Mouse (Mus musculus) gastrocnemius, postnatal 14 days (tissue): ENCODE results near the gene Gm5105. TPM values are rescaled to one million over a fixed set of nuclear protein-coding genes. Genes with fewer than 3 reads are reported as not detected.
A peak's percentile ranks its signal among the peaks of the same experiment; 100 is the strongest.

Experiments
- DNase-seq: peaks from one replicate; pipeline ENCODE4 v3.0.0; 2021; ENCODE audit warnings: mixed read lengths
- intact Hi-C: fragments of 180-260 bp; cut with DNase I; formaldehyde crosslinking; loops from one replicate; pipeline ENCODE4 v1.15.1; 2025; ENCODE audit warnings: low total_unique reads
- total RNA-seq, 2 experiments: library from RNA; stranded (reverse); gene quantifications; 2 replicates each; pipeline ENCODE4 v1.2.3; 2021

Gene Gm5105
- total RNA-seq, 2 experiments from 2014 or later, result 1.4 to 1.6 TPM

GRCm38 (mm10) chr3:138071476-138072073 lies 4.4 kb upstream of the Gm5105 start:
- peak; percentile 31 for DNase-seq
- intact Hi-C loops, result no loop called here

GRCm38 (mm10) chr3:138071004-138071403 lies 3.8 kb upstream of the Gm5105 start:
- no peak for DNase-seq
- intact Hi-C loops, result no loop called here

- DNase-seq, result peak; percentile 12
- intact Hi-C loops, result no loop called here
These were observed 2.7 kb upstream of the Gm5105 start for GRCm38 (mm10) chr3:138069756-138070511.

GRCm38 (mm10) chr3:138068103-138068502 lies 915 bp upstream of the Gm5105 start:
- DNase-seq, result peak; percentile 21
- intact Hi-C loops, result no loop called here

GRCm38 (mm10) chr3:138066348-138066856 lies 786 bp downstream of the Gm5105 start:
- peak; percentile 77 for DNase-seq
- intact Hi-C loops, result no loop called here

- no peak for DNase-seq
- intact Hi-C loops, result no loop called here
These were observed 1.3 kb downstream of the Gm5105 start for GRCm38 (mm10) chr3:138065930-138066329.

GRCm38 (mm10) chr3:138064732-138065645 lies 2.2 kb downstream of the Gm5105 start, which contains the start of gene 1110002E22Rik:
TSS of gene 1110002E22Rik (plus strand) at chr3:138065052.
- intact Hi-C loops, result no loop called here
- peak; percentile 29 for DNase-seq

- intact Hi-C loops, result no loop called here
- DNase-seq, result peak; percentile 82
These were observed 3.4 kb downstream of the Gm5105 start for GRCm38 (mm10) chr3:138063731-138064329.

- no peak for DNase-seq
- intact Hi-C loops, result no loop called here
These were observed 4.5 kb downstream of the Gm5105 start for GRCm38 (mm10) chr3:138062673-138063072.

- intact Hi-C loops, result no loop called here
- no peak for DNase-seq
These were observed 5.8 kb downstream of the Gm5105 start for GRCm38 (mm10) chr3:138061205-138061911.

- DNase-seq, result no peak
- intact Hi-C loops, result no loop called here
These were observed 6.8 kb downstream of the Gm5105 start for GRCm38 (mm10) chr3:138060429-138060828.

GRCm38 (mm10) chr3:138058226-138058625 lies 9.0 kb downstream of the Gm5105 start:
- DNase-seq, result no peak
- intact Hi-C loops, result no loop called here

- no peak for DNase-seq
- intact Hi-C loops, result no loop called here
These were observed 10.2 kb downstream of the Gm5105 start for GRCm38 (mm10) chr3:138056976-138057375.

GRCm38 (mm10) chr3:138053969-138054368 lies 13.2 kb downstream of the Gm5105 start:
- intact Hi-C loops, result no loop called here
- DNase-seq, result peak; percentile 37

- intact Hi-C loops, result no loop called here
- no peak for DNase-seq
These were observed 15.8 kb downstream of the Gm5105 start for GRCm38 (mm10) chr3:138051431-138051830.

GRCm38 (mm10) chr3:138050772-138051171 lies 16.4 kb downstream of the Gm5105 start:
- intact Hi-C loops, result no loop called here
- no peak for DNase-seq

GRCm38 (mm10) chr3:138049555-138049954 lies 17.6 kb downstream of the Gm5105 start:
- intact Hi-C loops, result no loop called here

GRCm38 (mm10) chr3:138043316-138043715 lies 23.9 kb downstream of the Gm5105 start:
- no peak for DNase-seq
- intact Hi-C loops, result no loop called here

More at GRCm38 (mm10) chr3:138049555-138049954, 17.6 kb downstream of the Gm5105 start:
- peak; percentile 27 for DNase-seq
